Mouse (Mus musculus): Measurements from ENCODE around the gene Dennd1a.

The Dennd1a gene

DNA sequence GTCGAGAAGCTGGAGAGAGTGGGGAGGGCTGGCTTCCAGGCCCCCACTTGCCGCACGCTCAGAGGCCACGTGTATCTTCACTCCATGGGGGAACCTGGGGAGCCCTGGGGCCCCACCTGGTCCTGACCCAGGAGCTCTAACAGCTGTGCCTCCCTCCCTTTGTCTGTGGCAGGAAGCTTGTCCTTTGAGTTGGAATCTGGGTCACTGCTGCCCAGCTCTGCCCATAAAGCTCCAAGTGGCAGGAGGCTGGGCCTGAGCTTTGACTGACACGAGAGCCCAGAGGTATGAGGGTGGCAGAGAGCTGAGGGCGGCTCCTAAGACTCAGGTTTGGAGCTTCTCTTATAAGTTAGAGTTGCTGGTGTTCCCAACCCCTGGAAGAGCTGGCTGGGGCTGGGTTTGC lies 488.1 kb downstream of the Dennd1a start:
- no peak for DNase-seq

DNA sequence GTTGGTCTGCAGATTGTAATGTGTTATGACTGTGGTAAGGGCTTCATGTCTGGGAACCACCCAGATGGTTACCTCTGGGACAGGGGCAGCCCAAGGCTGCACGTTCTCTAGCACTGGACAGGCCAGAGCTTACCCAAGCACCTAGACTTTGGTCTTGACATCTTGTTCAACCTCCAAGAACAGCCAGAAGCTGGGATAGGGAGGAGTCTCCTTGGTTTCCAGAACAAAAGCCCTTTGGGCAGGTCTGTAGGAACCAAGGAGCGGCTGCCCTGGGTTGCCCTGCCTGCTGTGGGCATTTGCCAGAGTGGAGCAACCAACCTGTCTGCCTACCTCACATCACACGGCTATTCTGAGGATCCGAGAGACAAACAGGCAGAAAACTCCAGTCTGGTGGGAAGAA lies 490.1 kb downstream of the Dennd1a start:
- DNase-seq: no peak

DNA sequence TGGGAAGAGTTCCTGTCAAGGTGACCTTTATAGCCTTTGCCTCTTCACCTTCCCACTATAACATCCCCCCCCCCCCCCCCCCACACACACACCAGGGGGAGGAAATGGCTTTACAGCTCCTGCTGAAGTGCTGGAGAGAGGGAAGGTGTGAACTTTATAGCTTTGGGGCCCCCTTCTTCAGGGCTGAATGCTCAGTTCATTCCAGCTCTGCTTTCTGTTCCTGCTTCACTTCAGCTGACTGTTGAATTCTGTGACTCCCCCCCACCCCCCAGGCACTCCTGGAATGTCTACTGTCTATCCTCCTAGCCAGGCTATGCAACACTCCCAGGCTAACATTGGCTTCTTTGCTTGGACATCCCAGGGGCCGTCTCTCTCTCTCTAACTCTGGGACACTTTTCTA lies 491.2 kb downstream of the Dennd1a start:
- no peak for DNase-seq

DNA sequence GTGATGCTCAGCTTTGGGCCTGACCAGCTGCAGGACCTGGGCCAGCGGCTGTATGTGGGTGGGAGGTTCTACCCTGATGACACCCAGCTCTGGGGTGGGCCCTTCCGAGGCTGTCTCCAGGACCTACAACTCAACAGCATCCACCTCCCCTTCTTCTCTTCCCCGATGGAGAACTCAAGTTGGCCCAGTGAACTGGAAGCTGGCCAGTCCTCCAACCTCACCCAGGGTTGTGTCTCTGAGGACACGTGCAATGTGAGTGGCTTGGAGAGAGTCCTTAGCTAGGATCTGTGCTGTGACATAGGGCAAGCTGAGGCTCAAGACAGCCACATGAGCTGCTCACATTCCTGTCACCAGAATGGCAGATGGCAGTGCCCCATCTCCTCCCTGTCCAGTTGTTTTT lies 495.9 kb downstream of the Dennd1a start:
- DNase-seq: no peak

DNA sequence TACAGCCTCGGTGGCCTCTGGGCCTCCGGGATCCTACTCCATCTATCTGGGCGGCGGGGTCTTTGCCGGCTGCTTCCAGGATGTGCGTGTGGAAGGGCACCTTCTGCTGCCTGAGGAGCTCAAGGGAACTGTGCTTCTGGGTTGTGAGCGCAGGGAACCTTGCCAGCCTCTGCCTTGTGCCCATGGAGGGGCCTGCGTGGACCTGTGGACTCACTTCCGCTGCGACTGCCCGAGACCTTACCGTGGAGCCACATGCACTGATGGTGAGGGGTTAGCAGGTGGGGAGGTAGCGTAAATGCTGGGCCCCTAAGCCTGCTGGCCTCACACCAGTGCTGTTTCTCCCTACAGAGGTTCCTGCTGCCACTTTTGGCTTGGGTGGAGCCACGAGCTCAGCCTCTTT lies 496.5 kb downstream of the Dennd1a start:
- no peak for DNase-seq

DNA sequence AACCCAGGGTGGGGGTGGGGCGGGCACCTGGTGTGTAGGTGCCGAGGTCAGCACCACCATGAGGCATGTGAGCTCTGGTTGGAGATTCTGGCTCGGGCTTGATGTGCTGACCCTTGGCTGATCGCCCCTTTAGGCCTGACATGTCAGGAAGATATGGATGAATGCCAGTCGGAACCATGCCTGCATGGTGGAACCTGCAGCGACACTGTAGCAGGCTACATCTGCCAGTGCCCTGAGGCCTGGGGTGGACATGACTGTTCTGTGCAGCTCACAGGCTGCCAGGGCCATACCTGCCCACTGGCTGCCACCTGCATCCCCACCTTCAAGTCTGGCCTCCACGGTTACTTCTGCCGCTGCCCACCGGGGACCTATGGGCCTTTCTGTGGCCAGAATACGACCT lies 497.2 kb downstream of the Dennd1a start:
- DNase-seq: no peak

DNA sequence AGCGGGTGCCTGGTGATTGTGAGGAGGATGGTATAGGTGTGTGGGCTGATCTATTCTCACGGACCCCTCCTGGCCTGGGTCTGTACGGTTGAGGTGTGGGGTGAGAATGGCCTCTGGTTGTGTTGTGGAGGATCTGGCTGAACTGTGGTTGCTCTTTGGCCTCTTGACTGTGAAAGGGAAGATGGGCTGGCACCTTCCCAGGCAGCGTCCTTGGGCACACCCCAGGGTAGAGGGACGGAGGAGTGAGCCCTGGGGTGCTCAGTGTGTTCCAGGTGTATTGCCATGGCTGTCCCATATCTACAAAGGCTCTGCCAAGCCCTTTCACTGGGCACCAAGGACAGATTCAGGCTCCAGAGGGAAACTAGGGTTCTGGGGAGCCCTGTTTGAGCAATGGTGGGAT lies 498.2 kb downstream of the Dennd1a start:
- no peak for DNase-seq

DNA sequence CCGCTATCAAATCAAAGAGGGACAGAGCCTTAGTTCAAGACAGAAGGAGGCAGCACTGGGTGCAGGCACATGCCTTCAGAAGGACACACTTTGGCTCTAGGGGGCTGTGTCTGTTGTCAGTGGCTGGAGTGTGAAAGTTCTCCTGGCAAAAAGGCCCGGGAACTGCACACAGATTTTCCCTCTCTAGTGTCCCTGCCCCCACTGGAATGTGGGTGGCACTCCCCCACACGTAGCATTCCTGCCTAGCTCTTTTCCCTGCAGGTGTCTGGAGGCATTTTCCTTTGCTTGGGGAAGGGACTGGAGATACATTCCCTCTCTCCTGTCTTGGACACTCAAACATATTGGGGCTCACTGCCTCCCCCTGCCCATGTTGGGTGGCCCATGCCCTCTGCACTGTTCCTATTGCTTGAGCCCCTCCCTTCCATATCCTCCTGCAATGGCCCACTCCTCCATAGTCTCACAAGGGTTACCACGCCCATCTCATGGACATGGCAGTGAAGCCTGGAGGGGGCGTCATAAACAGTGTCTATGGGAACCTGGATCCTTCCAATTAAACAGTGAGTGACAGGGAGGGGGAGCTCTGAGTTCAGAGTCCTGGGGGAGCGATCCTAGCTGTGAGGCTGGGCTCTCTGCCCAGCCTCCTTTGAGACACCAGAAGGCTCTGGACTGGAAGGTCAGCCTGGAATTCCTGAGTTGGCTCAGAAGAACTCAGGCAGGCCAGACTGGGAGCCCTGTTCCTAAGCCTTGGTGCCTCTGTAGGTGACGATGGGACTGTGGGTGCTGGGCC lies 498.8 kb downstream of the Dennd1a start:
- no peak for DNase-seq

DNA sequence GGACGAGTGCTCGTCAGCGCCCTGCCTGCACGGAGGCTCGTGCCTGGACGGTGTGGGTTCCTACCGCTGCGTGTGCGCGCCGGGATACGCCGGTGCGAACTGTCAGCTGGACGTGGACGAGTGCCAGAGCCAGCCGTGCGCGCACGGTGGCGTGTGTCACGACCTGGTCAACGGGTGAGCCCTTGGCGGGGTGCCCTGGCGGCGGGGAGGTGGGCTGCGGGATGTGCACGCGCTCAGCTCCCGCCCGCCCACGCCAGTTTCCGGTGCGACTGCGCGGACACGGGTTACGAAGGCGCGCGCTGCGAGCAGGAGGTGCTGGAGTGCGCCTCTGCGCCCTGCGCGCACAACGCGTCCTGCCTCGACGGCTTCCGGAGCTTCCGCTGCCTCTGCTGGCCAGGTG lies 500.7 kb downstream of the Dennd1a start:
- peak in 1 of 2 experiments; percentile 47 for DNase-seq

DNA sequence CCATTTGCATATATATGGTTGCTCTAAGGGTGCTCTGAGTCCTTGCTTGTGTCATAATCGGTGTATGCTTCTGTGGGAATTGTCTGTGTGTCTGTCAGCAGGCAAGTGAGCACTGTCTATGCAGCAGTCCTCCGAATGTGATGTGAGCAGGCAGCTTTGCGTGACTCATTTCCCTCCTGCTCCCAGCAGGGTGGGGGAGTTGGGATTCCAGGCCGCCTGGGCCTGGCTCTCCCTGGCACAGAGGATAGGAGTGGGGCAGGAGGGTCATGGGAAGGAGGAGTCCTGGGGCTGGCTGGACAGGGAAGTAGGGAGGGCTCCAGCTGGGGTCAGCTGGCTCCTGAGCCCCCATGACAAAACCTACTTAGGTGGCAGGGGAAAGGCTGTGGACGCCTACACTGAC lies 502.7 kb downstream of the Dennd1a start:
- DNase-seq: no peak

DNA sequence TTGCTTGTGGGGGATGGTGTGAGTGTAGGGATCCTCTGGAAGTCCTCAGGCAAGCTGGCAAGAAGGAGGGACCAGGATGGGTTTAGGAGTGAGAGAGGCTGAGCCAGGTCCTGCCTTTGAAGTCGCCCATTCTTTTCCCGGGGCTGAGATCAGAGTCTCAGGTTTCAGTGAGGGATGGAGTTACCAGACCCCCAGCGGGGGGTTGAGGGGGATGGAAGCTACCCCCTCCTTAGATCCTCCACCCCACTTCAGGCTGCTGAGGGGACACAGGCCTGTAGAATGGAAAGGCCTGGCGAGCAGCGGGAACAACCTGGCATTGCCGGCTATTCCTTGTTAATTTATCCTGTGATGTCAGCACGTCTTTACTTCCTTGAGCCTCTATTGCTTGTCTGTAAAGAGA lies 505.2 kb downstream of the Dennd1a start:
- DNase-seq: no peak

DNA sequence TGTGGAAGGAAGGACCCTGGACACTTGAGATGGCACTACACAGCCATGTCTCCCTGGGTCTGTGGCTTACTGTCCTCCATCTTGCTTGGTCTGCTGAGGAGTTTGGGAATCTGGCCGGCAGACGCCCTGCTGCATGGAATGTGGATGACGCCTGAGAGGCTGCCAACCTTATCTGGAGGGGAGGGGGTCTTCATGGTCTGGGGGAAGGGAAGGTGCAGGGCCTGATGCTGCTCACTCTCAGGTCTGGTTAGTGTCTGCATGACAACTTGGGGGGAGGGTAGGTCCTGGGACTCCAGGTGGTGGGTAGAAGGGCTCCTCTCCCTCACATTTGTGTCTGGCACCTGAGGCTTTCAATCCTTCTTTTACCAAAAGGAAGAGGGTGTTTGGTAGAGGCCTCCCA lies 505.8 kb downstream of the Dennd1a start:
- DNase-seq: no peak

DNA sequence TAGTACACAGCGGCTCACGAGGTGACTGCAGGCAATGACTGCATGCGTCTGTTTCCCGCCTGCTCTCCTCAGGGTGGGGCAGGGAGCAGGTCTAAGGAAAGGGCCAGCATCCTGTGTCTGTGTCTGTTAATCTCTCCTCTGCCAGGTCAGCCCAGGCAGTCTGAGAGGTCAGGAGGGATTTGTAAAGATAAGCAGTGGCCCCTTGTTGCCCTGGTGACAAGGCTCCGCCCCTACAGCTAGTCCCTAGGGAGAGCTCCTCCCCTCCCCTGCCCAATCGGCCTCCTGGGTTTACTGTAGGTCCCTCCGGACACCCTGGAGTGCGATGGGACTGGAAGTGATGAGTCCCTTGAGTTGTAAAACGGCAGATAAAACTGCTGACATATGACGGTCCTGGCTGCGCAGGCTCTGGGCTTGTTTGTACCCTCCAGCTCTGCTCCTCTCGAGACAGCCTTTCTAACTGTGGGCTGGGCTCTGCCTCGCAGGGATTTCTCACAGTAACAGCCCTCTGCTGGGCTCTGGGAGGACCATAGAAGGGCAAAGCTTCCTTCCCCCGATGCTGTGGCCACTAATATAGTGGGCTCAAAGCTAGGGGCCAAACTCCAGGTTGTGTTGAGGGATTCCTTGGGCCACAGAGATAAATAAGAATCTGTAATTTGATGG lies 506.8 kb downstream of the Dennd1a start:
- peak; percentile 62 to 71 for DNase-seq

DNA sequence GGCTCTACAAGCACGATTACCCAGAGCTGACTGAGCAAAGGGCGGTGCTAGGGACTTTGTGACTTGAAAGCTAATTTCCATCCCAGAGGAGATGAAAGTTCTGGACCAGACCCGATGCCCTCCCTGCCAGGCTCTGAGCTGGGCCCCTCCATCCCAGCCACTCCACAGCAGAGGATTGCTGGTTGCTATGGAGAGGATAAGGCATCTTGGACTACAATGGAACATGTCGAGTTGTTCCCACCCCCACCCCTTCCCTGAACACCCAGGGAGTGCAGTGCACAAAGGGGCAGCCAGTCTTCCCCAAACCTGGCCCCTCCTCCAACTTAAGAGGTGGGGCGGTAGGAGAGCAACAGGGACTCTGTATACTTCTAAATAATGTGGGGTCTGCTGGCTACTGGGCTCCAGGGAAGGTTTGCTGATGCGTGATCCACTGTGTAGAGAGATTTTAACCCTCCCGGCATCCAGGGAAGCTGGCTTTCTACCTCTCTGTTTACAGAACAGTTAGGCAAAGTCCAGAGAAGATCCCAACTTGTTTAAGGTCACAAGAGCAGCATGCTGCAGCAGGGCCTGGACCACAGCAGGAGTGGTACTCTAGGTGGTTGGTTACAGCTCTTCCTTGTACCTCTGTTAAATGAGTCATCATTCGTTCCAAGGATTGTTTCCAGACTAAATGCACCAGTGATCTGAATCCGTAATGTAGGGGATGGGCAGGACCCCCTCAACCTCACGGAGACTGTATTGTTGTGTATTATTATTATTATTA lies 509.1 kb downstream of the Dennd1a start:
- no peak for DNase-seq

DNA sequence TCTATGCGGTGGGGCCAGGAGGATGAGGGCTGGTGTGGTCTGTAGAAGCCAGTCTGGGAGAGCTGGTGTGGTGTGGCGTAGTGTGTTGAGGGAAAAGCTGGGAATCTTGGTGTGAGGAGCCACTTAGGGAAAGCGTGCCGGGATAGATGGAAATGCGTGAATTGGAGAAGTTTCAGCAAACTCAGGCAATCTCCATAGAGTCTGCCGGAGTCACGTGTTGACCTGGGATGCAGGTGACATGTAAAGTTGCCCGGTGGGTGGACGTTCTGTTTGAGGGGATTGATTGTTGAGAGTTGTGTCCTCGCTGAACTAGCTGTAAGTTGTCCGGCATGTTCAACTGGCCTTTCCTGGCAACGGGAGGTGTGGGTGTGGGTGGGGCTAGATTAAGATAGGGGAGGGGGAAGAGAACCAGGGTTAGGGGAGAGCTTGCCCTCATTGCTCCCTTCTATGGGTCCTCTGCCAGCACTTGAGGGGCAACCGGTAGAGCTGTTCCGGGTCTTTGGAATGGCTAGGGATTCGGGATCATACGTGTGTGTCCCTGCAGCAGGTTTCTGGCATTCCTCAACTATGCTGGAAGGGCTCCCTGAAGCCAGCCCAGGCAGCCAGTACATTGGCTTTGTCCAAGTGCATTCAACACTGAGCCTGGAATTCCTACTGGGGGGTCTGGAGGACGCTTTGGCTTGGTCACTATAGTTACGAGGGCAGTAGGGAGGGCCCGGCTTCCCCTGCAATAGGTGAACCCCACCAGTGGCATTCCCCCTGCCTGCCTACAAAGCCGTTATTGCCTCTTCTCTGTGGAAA lies 510.4 kb downstream of the Dennd1a start:
- no peak for DNase-seq

DNA sequence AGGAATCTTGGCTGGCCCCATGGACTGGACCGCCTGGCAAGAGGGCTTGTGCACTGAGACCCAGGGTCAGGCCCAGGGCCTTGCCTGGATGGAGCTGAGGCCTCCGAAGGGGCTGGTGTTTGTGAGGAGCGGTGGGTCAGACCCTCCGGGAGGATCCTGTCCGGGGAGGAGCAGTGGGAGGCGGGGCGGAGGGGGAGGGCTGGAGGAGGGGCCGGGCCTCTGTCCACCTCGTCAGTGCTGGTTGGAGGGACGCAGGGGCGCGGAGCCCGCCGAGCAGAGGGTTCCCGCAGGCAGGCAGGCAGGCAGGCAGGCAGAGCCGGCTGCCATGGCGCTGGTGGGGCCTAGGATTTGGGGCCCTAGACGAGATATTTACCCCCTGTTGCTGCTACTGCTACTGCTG lies 511.2 kb downstream of the Dennd1a start, which contains the start of gene Crb2:
Gene Crb2 (plus strand): TSS at position 234 of the 400 bp plus-strand sequence.
- DNase-seq: no peak

DNA sequence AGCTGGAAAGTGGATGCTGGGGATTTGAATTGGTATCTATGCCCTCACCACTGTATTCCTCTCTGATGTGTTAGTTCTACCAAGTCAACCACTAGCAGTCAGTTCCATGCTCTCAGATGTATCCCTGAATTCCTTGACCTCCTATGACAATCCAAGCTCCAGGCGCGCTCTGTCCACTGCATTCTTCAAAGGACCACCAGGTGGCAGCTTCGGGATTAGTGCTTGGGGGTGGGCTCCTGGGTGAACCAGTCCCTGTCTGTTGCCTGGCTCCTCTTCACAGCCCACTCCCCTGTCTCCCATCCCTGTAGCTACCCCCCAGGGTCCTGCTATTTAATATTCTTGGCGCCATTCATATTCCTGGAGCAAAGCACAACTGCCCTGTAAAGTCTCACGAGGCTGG lies 512.6 kb downstream of the Dennd1a start:
- DNase-seq: peak in 1 of 2 experiments; percentile 66

DNA sequence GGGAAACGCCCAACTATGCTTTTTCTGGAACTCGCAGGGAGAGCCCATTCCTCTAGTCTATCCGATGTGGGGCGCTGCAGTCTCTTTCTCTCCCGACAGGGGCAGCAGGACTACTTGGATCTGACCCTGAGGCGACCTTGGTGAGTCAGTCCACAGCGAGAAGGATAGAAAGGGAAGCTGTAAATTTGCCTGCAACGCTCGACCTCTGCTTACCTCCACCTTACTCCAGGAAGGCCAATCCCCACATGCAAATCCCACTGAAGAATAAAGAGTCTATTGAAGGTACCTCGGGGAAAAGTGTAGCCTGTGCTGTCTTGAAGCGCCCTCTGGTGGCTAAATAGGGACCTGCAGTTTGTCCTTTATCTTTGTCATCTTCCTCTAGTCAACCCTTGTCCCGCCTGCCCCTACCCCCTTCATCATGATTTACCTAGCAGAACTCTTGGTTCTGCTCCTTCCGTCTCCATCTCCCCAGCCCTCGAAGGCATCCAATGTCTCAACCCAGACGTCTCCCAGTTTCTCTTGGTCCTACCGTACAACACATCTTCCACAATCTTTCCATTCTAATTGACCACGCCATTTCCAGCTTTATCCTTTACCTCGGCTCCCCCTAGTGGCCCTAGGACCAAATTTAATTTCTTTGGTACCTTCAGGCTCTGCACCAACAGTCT lies 515.4 kb downstream of the Dennd1a start:
- peak; percentile 73 to 89 for DNase-seq

DNA sequence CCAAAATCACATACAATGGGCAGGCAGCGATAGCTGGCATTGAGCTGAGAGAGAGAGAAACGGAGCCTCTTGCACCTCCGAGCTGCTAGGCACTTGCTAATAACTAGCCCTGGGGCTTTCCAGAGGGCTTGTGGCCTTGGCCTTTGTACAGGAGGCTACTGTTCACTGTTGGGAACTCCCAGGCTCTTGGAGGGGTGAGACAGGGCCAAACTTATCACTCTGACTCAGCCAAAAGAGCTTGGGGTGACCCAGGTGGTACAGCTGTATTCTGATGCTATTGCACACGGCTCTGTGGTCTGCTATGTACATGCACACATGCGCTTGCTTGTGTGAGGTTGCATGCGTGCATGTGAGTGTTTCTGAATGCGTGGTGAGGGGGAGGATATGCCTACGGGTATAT lies 517.4 kb downstream of the Dennd1a start:
- DNase-seq: no peak

DNA sequence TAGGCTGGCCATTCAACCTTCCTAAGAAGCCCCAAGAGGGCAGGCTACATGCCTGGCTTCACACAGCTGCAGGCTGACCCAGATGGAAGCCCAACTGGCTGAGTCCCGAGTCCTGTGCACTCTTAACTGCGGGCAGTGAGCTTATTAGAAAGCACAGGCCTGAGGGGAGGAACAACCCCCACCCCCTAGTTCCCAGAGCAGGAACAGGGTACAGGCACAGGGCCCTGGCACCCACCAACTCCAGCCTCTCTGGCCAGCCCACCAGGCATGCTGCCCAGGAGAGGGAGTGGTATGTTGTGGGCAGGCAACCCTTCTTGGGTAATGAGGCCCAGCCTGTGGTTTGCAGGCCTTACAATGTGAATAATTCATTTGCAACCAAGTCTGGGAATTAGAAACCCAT lies 518.3 kb downstream of the Dennd1a start:
- DNase-seq: no peak

DNA sequence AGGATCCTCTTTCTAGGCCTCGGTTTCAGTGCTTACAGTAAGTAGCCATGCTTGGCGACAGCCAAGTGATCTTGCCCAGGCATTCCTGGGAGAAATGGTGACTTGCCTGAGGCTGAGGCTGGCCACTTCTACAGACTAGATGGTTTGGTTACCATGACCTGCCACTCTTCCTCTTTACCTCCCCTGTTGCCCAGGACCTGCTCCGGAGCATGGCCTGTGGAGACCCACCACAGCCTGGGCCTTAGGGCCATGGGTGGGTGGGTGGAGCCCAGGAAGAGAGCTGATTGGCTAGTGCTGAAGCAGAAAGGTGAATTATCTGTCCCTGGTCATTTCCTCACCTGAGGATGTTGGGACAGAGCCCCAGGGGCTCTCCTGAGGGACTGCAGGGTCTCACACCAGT lies 519.5 kb downstream of the Dennd1a start:
- no peak for DNase-seq

DNA sequence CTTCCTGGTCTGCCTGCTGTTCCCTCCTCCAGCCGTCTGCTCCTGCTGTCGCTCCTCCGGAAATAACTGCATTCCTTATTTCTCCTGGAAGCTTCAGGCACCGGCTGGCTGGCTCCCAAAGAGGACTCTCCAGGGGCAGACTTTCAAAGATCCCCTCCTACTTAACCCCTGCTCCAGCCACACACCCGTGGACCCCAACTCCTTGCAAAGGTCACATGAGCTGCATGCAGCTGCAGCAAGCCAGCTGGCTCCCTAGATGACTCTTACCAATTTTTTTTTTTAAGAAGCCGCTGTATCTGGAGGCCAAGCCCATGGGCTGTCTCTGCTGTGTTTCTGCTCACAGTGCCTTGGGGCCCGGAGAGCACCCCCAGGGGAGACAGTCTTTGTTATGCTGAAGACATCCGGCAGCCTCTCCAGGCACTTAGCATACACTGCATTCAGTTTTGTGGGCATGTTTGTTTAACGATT lies 520.1 kb downstream of the Dennd1a start:
- peak; percentile 55 to 76 for DNase-seq
